Mouse (Mus musculus) skeletal muscle tissue, adult 2 months (tissue): Measurements from ENCODE around the gene Rcc2.
A peak's percentile ranks its signal among the peaks of the same experiment; 100 is the strongest.

Source experiments
- DNase-seq: peaks from one replicate; pipeline ENCODE4 v3.0.0-alpha.2; 2012; ENCODE audit warnings: low read depth, low spot score

The Rcc2 gene

DNA sequence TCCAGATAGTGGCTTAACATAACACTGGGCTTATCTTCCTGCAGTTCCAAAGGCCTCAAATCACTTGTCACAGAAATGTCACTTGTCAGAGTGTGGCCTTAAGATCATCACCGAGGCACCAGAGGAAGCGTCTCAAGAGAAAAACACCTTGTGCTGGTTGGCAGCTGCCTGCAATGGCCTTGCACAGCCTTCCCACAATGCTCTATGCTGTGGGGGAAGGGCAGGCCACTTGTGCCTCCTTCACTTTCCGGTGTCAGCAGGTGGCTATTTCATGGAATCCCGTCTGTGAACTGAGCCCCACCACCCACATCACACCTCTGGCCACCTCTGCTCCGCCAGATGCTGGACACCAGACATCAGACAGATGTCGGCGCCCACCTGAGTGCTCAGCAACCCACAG, 53.0 kb downstream of the Rcc2 start:
- DNase-seq, result no peak

DNA sequence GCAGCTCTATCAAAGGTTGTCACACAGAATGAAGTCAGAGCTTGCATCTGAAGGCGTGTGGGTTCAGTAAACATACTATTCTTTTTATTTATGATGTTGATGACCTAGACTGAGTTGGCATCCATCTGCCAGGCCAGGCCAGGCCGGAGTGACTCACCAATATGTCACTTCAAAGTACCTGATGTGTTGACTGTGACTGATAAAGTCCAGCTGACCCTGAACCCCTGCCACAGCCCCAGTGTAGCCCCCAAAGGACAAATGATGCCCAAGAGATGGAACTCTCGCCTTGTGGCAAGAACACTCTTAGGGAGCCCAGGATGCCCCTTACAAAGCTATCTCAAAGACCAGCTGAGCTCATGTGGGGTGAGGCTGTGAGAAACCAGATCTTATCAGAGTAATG, 55.5 kb downstream of the Rcc2 start:
- DNase-seq, result no peak

- DNase-seq, result no peak
These were observed 61.3 kb downstream of the Rcc2 start for GRCm38 (mm10) chr4:140761601-140762000.

- peak; percentile 77 for DNase-seq
These were observed 62.8 kb downstream of the Rcc2 start for GRCm38 (mm10) chr4:140763158-140763557.

- DNase-seq, result no peak
These were observed 65.6 kb downstream of the Rcc2 start for GRCm38 (mm10) chr4:140765936-140766335.

GRCm38 (mm10) chr4:140768973-140769372, 68.6 kb downstream of the Rcc2 start:
- DNase-seq, result no peak

DNA sequence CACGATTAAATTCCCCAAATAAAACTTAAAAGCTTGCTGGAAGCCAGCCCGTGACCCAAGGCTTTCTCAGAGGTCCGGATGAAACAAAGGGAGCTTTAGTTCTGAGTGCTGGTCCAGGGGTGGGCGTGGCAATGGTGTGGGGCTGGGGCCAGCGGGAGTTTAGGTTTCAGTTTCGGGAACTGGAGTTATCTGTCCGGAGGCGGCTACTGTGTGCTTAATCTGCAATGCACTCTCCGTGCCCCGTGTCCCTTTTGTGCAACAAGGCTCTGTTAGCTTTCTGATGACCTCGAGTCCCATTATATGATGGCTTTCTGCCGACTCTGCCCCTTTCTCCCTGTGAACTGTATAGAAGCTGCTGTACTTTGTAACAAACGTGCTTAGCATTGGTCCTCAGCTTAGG, 70.1 kb downstream of the Rcc2 start:
- peak; percentile 21 for DNase-seq

- peak; percentile 30 for DNase-seq
These were observed 70.8 kb downstream of the Rcc2 start for GRCm38 (mm10) chr4:140771091-140771490.
